Mouse (Mus musculus) neutrophil, adult 5-6 weeks (primary cell): ENCODE data around the gene Snrpd2. TPM values are rescaled to one million over a fixed set of nuclear protein-coding genes. Genes with fewer than 3 reads are reported as not detected.

ENCODE experiments used
- ATAC-seq: fragments of 151-379, 151-347 bp; 2 replicates; pipeline ENCODE4 v1.8.0; 2017; ENCODE audit warnings: mild to moderate bottlenecking, moderate TSS enrichment; ENCODE audit not compliant: insufficient number of reproducible peaks, poor library complexity, low FRiP score, severe bottlenecking; ENCODE audit errors: extremely low read depth
- total RNA-seq: library from RNA; stranded (forward); fragments of 200-1000 nt; gene quantifications from 2 replicates; pipeline ENCODE4 v1.2.3, GENCODE M21; 2017

Snrpd2 gene
- total RNA-seq, 1 experiment from 2014 or later, result 26.4 TPM

DNA sequence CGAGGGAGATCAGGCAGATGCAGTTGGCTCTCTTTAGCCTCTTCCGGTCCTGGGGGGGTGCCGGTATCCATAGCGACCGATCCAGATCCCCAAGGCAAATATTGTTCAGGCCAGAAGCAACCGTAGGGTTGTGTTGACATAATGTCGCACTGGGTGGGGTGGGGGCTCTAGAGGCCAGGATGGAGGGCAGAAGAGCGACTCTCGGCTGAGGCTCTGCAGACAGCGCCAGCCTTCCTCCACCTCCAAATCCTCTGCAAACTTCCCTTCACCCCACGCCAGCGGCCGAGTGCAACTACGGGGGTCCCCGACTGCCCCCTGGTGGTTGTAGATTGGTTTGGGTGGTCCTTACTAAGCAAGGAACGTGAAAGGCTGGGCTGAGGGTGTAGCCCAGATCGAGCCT, 23.4 kb downstream of the Snrpd2 start:
- peak; percentile 53 for ATAC-seq

GRCm38 (mm10) chr7:19175708-19176515, 26.4 kb downstream of the Snrpd2 start, which contains the start of gene Eml2:
TSS of gene Eml2 (plus strand) at chr7:19176421.
- ATAC-seq, result no peak

DNA sequence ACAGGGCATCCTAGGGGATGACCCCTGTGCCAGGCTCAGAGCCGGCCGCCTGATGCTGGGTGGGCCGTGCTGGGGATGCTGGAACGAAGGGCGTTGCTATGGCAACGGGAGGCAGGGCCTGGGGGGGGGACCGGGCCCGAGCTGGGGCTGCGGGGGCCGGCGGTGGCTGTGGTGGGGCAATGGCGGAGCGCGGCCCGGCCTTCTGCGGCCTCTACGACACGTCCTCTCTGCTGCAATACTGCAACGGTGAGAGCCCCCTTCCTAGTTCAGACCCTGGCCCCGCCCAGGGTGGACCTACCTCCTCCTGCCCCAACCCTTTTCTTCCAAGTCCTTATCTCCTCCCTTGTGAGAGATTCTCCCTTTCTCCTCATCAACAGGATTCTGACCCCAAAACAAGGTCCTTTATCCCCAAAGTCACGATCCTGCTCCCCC, 27.0 kb downstream of the Snrpd2 start:
- no peak for ATAC-seq

GRCm38 (mm10) chr7:19177216-19177615, 27.7 kb downstream of the Snrpd2 start:
- ATAC-seq, result no peak

DNA sequence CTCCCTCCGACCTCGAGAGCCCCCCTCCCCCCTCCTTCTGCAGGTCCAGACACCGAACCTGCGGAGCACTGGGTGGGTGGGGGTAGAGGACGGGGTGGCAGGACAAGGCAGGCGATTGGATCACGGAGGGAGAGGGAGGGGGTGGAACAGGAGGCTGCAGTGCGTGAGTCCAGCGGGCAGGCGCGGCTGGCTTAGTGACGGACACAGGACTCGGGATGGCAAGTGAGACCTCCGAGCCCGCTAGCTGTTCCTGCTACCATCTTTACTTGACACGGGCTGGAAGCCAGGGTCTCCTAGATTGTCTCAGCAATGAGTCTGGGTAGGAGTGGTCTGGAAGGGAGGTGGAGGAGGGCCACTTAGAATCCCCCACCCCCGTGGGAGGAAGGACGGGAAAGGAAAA, 28.5 kb downstream of the Snrpd2 start:
- no peak for ATAC-seq

- ATAC-seq, result peak; percentile 44; the same call in 1 of the 2 replicates
Measured at GRCm38 (mm10) chr7:19178443-19179092, 29.0 kb downstream of the Snrpd2 start.

DNA sequence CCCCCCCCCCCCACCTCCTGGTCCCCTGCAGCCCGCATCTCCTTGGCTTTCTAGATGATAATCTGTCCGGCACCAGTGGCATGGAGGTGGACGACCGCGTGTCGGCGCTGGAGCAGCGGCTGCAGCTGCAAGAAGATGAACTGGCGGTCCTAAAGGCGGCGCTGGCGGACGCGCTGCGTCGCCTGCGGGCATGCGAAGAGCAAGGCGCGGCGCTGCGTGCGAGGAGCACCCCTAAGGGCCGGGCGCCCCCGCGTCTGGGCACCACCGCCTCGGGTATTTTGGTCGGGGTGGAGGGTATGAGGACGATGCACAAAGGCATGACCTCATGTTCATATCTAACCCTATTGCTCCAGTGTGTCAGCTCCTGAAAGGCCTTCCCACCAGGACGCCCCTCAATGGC, 29.7 kb downstream of the Snrpd2 start:
- ATAC-seq, result peak; percentile 44; the same call in 1 of the 2 replicates

GRCm38 (mm10) chr7:19179936-19180335, 30.4 kb downstream of the Snrpd2 start:
- no peak for ATAC-seq

- ATAC-seq, result 0 out of 2 replicates have a peak, but pooled peaks have one; percentile 6
Measured at GRCm38 (mm10) chr7:19180862-19181429, 31.4 kb downstream of the Snrpd2 start.

DNA sequence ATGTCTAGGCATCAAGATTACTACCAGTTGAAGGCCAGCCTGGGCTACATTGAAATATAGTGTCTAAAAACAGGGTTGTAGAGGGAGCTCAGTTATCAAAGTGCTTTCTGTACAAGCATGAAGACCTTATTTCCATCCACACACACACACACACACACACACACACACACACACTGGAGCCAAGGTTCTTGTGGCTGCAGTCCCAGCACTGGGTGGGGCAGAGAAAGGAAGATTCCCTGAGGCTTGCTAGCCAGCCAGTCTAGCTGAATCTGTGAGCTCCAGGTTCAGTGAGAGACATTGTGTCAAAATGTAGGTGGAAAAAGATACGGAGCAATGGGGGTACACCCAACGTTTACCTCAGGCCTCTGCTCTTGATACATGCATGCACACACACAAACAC, 34.7 kb downstream of the Snrpd2 start:
- no peak for ATAC-seq

GRCm38 (mm10) chr7:19184758-19185157, 35.2 kb downstream of the Snrpd2 start:
- no peak for ATAC-seq

- no peak for ATAC-seq
Measured at GRCm38 (mm10) chr7:19194676-19195075, 45.2 kb downstream of the Snrpd2 start.

DNA sequence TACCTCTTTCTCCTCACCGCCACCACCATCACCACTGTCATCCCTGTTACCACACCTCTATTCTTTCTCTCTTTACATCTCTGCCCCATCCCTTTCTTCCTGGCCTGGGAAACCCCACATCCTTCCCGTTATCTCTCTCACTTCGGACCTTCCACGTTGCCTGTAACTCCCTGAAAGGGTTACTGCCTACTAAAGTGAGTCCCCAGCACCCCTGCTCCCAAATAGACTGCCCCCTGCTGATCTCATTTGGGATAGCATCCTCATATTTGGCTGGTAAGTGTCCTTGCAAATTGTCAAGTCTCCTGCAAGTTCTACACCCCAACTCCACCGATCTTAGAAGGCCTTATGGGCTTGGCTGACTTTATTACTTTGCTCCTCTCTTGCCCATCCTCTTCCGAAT, 47.2 kb downstream of the Snrpd2 start:
- ATAC-seq, result no peak

DNA sequence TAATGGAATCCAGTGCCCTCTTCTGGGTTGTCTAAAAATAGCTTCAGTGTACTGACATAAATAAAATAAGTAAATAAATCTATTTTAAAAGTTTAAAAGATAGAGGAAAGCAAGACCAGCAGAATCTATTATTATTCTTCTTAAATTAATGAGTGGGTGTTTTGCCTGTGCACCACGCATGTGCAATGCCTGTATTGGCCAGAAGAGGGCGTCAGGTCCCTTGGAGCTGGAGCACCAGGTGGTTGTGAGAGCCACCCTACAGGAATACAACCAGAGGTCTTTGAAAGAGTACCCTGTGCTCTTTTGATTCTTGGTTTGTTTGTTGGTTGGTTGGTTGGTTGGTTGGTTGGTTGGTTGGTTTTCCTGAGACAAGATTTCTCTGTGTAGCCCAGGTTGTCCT, 48.5 kb downstream of the Snrpd2 start:
- no peak for ATAC-seq

DNA sequence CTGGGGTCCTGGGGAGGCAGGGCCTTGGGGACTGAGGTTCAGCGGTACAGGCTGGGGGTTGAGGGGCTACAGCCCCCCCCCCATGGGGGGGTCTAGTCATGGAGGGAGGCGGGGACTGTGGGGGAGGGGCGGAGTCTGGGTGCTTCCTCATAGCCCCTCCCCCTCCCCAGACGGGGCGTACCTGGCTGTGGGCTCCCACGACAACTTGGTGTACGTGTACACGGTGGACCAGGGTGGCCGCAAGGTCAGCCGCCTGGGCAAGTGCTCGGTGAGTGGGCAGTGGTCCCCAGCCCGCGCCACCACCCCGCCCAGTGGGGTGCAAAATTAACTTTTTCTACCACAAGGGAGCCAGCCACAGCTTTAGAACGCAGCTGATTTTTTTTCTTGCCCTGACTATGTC, 52.1 kb downstream of the Snrpd2 start:
- ATAC-seq, result no peak

DNA sequence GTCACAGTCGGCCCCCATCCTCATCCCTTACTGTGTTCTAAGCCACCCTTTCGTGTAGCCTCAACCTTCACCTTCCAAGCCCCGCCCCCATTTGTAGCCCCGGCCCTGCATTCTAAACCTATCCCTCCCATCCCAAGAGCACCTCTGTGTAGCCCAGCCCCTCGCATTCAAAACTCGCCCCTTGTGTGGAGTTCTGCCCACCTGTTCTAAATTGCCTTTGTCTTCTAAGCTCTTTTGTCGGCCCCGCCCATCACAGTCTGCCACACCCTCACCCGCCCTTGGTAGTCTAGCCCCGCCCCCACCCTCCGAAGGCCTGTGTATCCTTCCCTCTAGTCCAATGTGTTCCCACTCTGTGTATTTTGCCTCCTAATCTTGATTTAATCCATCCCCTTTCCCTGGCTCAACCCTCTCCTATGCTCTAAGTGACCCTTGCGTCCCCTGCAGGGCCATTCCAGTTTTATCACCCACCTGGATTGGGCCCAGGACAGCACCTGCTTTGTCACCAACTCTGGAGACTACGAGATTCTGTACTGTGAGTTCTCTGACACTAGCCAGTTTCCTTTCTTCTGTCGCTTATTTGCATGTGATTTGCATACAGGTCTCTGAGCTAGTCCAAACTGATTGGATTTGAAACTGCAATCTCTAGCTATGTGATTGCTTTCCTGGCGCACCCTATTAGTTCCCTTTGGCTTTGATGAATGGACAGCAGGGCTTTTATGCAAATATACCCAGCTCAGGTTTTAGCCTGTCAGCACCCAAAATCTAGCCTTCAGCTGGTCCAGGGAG, 52.7 kb downstream of the Snrpd2 start:
- ATAC-seq, result no peak
